Mouse (Mus musculus): Measurements from ENCODE around the gene Kif1c. TPM values are rescaled to one million over a fixed set of nuclear protein-coding genes. Genes with fewer than 3 reads are reported as not detected.

Kif1c gene
- polyA plus RNA-seq, 1 experiment from 2014 or later = 1.9 TPM

DNA sequence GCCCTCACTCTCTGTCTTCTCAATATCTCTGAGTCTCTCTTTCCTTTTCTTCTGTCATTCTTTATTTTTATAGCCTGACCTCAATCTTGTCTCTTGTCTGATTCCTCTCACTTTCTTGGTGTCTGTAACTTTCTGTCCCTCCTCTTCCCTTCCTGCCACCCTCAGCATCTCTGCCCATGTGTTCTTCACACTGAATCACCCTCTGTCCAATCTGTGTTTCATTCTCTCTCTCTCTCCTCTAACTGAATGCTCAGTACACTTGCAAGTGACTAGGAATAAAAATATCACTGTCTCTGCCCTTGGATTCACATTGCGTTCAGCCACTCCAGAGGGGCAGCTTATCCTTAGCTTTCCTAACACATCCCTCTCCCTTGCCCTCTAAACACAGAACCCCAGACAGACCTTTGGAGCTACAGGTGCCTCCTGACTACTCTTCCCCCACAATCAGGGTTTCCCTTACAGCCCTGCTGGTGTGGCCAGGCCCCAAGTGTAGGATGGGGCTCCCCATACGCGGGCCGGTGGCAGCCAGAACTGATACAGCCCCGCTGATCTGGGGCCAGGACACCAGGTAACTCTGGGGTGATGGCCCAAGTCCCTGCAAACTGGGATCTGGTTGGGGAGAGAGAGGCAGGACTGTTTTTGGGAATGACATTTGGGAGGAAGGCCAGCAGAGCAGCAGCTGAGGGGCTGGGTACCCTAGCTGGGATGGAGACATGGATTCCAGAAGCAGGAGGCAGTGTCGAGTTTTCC is 1.8 kb downstream of the Kif1c start:
- ATAC-seq (ENCODE audit: low FRiP score, low read depth) = no peak
- Histone ChIP-seq H3K9ac (0 out of 2 replicates have a peak overlapping the region, but pooled peaks have one; percentile 23), H3K27me3 (no peaks in the 10 kb centered on the region), H3K36me3 (peaks cover 28% of the 10 kb centered on the region), H3K4me3 (peak overlapping the region; percentile 81; the same call in 1 of the 2 replicates), H3K4me1 (replicated peaks) (peaks cover 24% of the 10 kb centered on the region), H3K4me2 (peak overlapping the region; percentile 83), H3K9me3 (no peaks in the 10 kb centered on the region), H3K27ac (replicated peaks) (no peak overlapping the region)
- 75% methylated on average over 6 of the region's 6 CpGs for WGBS

DNA sequence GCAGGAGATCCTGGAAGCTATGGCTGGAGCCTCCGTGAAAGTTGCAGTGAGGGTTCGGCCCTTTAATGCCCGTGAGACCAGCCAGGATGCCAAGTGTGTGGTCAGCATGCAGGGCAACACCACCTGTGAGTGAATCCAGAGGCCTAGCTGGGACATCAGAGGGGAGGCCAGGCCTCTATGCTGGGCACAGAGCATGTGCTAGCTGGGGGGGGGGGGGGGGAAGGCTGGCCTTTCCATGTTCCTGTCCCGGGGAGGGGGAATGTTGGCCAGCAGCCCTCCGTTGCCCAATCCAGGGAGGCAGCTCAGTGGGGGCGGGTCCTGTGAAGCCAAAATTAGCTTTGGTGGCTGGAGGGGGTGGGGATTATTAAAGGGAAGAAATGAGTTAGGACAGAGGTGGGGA is 2.4 kb downstream of the Kif1c start:
- H3K4me2 ChIP-seq = peak overlapping the region; percentile 83; the same call in 1 of the 2 replicates

DNA sequence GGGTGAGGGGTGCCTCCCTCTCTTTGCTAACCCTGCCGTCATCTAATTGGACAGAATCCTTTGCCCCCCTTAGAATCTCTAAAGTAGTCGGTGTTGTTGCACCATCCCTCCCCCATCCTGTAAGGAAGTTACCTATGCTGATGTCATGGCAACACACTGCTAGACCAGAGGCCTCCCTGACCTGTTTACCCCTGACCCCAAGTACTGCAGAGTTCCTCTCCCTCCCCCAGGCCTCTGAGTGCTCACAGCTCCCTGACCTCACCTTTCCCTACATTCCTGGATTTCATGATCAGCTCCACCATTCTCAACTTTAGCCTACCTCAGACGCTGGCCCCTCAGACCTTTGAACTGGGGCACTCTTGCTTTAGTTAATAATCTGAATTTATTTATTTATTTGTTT is 5.8 kb downstream of the Kif1c start:
- H3K9me3 ChIP-seq = no peaks in the 10 kb centered on the region
- H3K4me1 ChIP-seq (replicated peaks) = peaks cover 17% of the 10 kb centered on the region
- peaks cover 60% of the 10 kb centered on the region for H3K36me3 ChIP-seq
- H3K4me2 ChIP-seq = no peak overlapping the region
- 85% methylated on average over 3 of the region's 3 CpGs for WGBS
- H3K4me3 ChIP-seq = no peak overlapping the region
- no peak overlapping the region for H3K9ac ChIP-seq
- ATAC-seq (ENCODE audit: low FRiP score, low read depth) = no peak
- H3K27me3 ChIP-seq = no peaks in the 10 kb centered on the region
- no peak overlapping the region for H3K27ac ChIP-seq (replicated peaks)

More for the DNA sequence above, 2.4 kb downstream of the Kif1c start:
- Histone ChIP-seq H3K4me3 (no peak overlapping the region), H3K4me1 (replicated peaks) (peaks cover 24% of the 10 kb centered on the region), H3K9ac (no peak overlapping the region), H3K9me3 (no peaks in the 10 kb centered on the region), H3K27me3 (no peaks in the 10 kb centered on the region), H3K36me3 (peaks cover 35% of the 10 kb centered on the region), H3K27ac (replicated peaks) (no peak overlapping the region)
- no peak for ATAC-seq (ENCODE audit: low FRiP score, low read depth)
- 79% methylated on average over 6 of the region's 6 CpGs for WGBS

DNA sequence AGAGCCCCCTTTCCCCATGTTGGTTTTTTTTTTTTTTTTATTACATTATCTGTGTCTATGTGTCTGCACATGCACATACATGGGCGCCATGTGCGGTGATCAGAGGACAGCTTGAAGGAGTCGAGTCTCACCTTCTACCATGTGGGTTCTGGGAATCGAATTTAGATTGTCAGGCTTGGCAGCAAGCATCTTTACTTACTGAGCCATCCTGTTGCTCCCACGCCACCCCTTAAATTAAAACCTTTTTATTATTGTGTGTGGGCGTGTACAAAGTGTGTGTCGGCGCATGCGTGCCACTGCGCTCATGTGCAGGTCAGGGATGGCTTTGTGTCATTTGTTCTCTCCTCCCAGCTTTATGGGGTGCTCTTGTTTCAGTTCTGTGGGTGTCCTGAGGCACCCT is 10.7 kb downstream of the Kif1c start:
- no peak overlapping the region for H3K27ac ChIP-seq (replicated peaks)
- H3K9me3 ChIP-seq = no peaks in the 10 kb centered on the region
- no peaks in the 10 kb centered on the region for H3K4me1 ChIP-seq (replicated peaks)
- no peak overlapping the region for H3K4me2 ChIP-seq
- no peaks in the 10 kb centered on the region for H3K27me3 ChIP-seq
- H3K9ac ChIP-seq = no peak overlapping the region
- no peak overlapping the region for H3K4me3 ChIP-seq
- no peak for ATAC-seq (ENCODE audit: low FRiP score, low read depth)
- H3K36me3 ChIP-seq = peaks cover 54% of the 10 kb centered on the region
- WGBS = 97% methylated on average over 10 of the region's 10 CpGs

DNA sequence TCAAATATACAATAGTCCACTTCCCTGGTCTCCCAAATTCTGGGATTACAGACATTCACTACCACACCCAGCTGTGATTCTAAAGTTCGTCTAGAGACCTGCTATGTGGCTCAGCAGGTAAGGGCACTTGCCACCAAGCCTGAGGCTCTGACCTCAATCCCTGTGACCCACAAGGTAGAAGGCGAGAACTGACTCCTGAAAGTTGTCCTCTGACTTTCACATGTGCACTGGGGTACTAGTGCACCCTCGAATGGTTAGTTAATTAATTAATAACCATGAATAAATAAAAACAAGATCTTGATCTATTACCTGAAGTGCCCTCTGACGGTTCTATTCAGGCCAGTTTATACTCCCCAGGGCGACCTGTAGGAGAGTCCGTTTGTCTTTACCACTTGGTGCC is 12.9 kb downstream of the Kif1c start:
- peaks cover 46% of the 10 kb centered on the region for H3K36me3 ChIP-seq
- no peaks in the 10 kb centered on the region for H3K27me3 ChIP-seq
- 90% methylated on average over 6 of the region's 6 CpGs for WGBS
- H3K4me1 ChIP-seq (replicated peaks) = no peaks in the 10 kb centered on the region
- no peak overlapping the region for H3K4me2 ChIP-seq
- H3K9me3 ChIP-seq = no peaks in the 10 kb centered on the region
- H3K27ac ChIP-seq (replicated peaks) = no peak overlapping the region
- H3K9ac ChIP-seq = no peak overlapping the region
- ATAC-seq (ENCODE audit: low FRiP score, low read depth) = no peak
- H3K4me3 ChIP-seq = no peak overlapping the region

DNA sequence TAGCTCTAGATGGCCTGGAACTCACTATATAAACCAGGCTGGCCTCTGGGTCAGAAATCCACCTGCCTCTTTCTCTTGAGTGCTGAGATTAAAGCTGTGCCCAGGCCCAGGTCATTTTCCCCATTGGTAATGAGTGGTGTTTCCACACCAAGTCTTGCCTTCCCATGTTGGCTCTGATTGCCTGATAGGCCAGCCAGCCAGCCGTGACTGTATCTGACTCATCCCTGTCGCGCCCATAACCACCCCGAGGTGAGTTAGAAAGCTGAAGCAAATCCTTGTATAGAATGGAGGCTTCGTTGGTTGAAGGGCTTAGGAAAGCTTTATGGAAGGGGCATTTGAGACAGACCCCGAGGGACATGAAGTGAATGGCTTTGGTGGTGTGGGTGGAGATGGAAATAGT is 15.5 kb downstream of the Kif1c start:
- WGBS = 92% methylated on average over 6 of the region's 6 CpGs
- no peak overlapping the region for H3K4me3 ChIP-seq
- H3K4me1 ChIP-seq (replicated peaks) = no peaks in the 10 kb centered on the region
- no peaks in the 10 kb centered on the region for H3K9me3 ChIP-seq
- no peak overlapping the region for H3K4me2 ChIP-seq
- no peaks in the 10 kb centered on the region for H3K27me3 ChIP-seq
- peaks cover 52% of the 10 kb centered on the region for H3K36me3 ChIP-seq
- ATAC-seq (ENCODE audit: low FRiP score, low read depth) = no peak
- no peak overlapping the region for H3K9ac ChIP-seq
- H3K27ac ChIP-seq (replicated peaks) = no peak overlapping the region

DNA sequence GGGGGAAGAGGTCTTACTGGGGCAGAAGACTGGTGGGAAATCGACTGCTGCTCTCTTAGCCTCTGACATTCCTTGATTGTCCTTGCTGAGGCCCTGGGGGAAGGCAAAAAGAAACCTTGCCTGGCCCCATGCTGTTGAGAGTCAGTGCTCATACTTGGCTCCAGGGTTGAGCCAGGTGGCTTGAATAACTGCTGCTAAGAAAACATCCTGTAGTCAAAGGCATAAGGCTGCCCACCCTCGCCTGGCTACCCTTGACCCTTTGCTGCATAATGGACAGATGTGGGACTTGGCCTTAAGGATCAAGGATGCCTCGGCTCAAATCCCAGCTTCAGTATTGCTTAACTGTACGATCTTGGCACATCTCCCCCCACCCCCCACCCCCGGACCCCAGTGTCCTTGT is 18.1 kb downstream of the Kif1c start:
- Histone ChIP-seq H3K4me3 (no peak overlapping the region), H3K4me1 (replicated peaks) (no peaks in the 10 kb centered on the region), H3K4me2 (no peak overlapping the region), H3K27ac (replicated peaks) (no peak overlapping the region), H3K36me3 (peaks cover 48% of the 10 kb centered on the region), H3K9ac (no peak overlapping the region), H3K9me3 (no peaks in the 10 kb centered on the region), H3K27me3 (no peaks in the 10 kb centered on the region)
- 83% methylated on average over 5 of the region's 5 CpGs for WGBS
- no peak for ATAC-seq (ENCODE audit: low FRiP score, low read depth)

DNA sequence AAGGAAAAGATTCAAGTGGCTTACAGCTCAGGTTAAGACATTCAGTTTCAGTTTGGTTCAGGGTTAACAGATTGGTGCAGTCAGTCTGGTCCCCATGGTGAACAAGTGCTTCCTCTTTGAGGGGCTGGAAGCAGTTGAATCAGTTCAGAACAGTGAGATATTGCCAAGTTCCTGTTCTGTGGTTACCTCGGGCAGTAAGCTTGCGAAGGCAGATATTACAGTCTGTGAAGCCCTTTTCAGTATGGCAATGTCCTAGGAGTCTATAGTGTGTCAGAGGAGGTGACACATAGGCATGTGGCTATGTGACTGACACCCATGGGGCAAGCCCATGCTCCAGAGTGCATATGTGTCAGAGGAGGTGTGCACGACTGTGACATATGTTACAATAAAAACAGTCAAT is 20.2 kb downstream of the Kif1c start:
- Histone ChIP-seq H3K4me3 (no peak overlapping the region), H3K9ac (no peak overlapping the region), H3K4me2 (no peak overlapping the region), H3K36me3 (peaks cover 69% of the 10 kb centered on the region), H3K9me3 (no peaks in the 10 kb centered on the region), H3K27me3 (no peaks in the 10 kb centered on the region), H3K4me1 (replicated peaks) (no peaks in the 10 kb centered on the region), H3K27ac (replicated peaks) (no peak overlapping the region)
- ATAC-seq (ENCODE audit: low FRiP score, low read depth) = no peak
- 93% methylated on average over 3 of the region's 3 CpGs for WGBS

DNA sequence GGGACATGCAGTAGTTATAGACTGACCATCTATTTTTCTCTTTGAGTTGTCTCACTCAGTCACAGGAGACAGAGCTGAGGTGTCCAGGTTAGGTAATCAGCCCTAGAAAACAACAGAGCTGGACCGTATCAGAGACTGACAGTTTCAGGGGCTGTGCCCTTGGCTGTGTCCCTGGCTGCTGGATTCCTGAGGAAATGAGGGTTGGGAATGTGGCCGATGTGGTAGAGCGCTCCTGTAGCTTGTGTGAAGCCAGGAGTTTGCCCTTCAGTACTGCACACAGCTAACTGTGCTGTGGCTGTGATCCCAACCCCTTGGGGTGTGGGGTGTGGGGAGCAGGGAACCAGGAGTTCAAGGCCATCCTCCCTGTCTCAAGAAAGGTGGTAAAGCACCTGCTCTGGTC is 20.7 kb downstream of the Kif1c start:
- ATAC-seq (ENCODE audit: low FRiP score, low read depth) = no peak
- H3K9ac ChIP-seq = no peak overlapping the region
- WGBS = 93% methylated on average over 3 of the region's 3 CpGs
- no peak overlapping the region for H3K4me3 ChIP-seq
- no peaks in the 10 kb centered on the region for H3K4me1 ChIP-seq (replicated peaks)
- H3K27me3 ChIP-seq = no peaks in the 10 kb centered on the region
- no peak overlapping the region for H3K4me2 ChIP-seq
- no peak overlapping the region for H3K27ac ChIP-seq (replicated peaks)
- no peaks in the 10 kb centered on the region for H3K9me3 ChIP-seq
- H3K36me3 ChIP-seq = peaks cover 74% of the 10 kb centered on the region

DNA sequence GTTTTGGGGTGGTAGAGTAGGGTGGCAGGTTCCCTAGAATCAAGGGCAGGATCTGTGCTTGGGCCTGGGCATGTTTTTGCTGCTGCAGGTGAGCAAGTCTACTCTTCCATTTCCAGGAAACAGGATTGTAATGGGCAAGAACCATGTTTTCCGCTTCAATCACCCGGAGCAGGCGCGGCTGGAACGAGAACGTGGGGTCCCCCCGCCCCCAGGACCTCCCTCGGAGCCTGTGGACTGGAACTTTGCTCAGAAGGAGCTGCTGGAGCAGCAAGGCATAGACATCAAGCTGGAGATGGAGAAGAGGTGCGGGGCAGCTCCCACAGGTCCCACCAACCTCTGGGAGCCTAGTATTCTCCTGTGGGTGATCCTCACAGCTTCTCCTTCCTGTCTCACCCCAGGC is 24.4 kb downstream of the Kif1c start:
- no peak overlapping the region for H3K4me2 ChIP-seq
- peaks cover 76% of the 10 kb centered on the region for H3K36me3 ChIP-seq
- no peaks in the 10 kb centered on the region for H3K27me3 ChIP-seq
- no peak overlapping the region for H3K4me3 ChIP-seq
- no peaks in the 10 kb centered on the region for H3K9me3 ChIP-seq
- ATAC-seq (ENCODE audit: low FRiP score, low read depth) = no peak
- H3K9ac ChIP-seq = no peak overlapping the region
- no peaks in the 10 kb centered on the region for H3K4me1 ChIP-seq (replicated peaks)
- WGBS = 95% methylated on average over 9 of the region's 9 CpGs
- H3K27ac ChIP-seq (replicated peaks) = no peak overlapping the region

DNA sequence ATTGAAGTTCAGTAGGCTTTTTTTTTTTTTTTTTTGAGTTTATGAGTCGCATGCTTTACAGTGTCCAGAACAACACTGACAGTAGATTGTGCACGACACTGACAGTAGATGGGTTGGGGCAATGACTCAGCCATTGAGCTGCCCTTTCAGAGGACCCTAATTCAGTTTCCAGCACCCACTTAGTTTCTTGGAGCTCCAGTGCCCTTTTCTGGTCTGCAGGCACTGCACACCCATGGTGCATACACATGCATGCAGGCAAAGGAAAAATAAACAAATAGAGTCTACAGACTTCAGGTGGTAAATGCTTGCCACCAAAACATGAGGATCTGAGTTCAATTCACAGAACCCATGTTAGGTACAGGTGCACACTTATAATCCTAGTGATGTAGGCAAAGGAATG is 26.2 kb downstream of the Kif1c start:
- H3K36me3 ChIP-seq = peaks cover 57% of the 10 kb centered on the region

DNA sequence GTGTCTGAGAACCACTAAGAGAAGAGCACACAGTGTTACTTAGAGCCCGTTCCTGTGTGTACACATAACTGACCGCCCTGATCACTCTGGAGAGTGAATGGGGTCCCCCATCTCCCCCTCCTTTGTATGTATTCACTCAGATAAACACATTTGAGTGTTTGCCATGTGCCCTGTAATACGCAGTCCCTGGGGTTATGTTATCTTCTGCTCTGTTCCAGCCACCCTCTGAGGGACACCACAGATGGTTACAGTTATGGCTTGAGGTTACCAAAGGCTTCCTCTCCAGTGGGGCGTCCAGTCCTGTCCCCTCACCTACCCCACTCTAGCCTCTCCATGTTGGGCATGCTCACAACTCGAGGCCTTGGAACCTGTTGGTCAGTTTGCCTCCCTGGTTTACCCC is 27.0 kb downstream of the Kif1c start:
- Histone ChIP-seq H3K4me2 (no peak overlapping the region), H3K36me3 (peaks cover 57% of the 10 kb centered on the region), H3K4me1 (replicated peaks) (no peaks in the 10 kb centered on the region), H3K9me3 (no peaks in the 10 kb centered on the region), H3K4me3 (no peak overlapping the region), H3K9ac (no peak overlapping the region), H3K27me3 (no peaks in the 10 kb centered on the region), H3K27ac (replicated peaks) (no peak overlapping the region)
- no peak for ATAC-seq (ENCODE audit: low FRiP score, low read depth)
- WGBS = 88% methylated on average over 5 of the region's 5 CpGs

More for the DNA sequence above, 26.2 kb downstream of the Kif1c start:
- ATAC-seq (ENCODE audit: low FRiP score, low read depth) = no peak
- no peak overlapping the region for H3K4me3 ChIP-seq
- WGBS = 90% methylated on average over 2 of the region's 2 CpGs
- no peak overlapping the region for H3K4me2 ChIP-seq
- no peaks in the 10 kb centered on the region for H3K27me3 ChIP-seq
- no peak overlapping the region for H3K27ac ChIP-seq (replicated peaks)
- no peak overlapping the region for H3K9ac ChIP-seq
- H3K9me3 ChIP-seq = no peaks in the 10 kb centered on the region
- no peaks in the 10 kb centered on the region for H3K4me1 ChIP-seq (replicated peaks)
